ENCODE assay signal across 9 mouse cellular contexts in the genomic region with DNA sequence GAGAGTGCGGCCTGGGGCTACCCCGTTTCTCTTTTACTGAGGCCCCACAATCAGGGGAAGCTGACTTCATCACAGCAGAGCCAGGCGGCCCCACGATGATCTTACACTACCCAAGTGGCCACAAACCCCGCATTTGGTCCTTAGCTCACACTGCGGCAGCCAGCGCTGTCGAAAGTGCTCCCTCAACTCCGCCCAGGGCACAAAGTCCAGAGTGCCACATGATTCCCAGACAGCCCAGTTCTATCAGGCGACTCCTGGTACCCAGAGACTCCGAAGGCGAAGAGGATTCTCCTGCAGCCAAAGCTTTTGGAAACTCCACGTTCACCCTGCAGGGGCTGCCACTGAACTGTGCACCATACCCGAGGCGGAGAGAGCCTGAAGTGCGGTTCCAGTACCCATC. TPM values are rescaled to one million over a fixed set of nuclear protein-coding genes. Genes with fewer than 3 reads are reported as not detected.
A peak's percentile ranks its signal among the peaks of the same experiment; 100 is the strongest.
DNase-seq lines count a peak whose midpoint lies in the region; ATAC-seq lines count a peak whose summit lies in the region.
"Had no signal": no experiment of that assay in that cellular context is flagged by ENCODE, and none has a peak within 500 bp of the region (broad histone marks: within the 10 kb centered on the region; RNA-seq: fewer than 3 reads in every experiment).

No protein-coding gene starts in this region.

- no peaks in the 10 kb centered on the region for H3K9me3 ChIP-seq in embryonic facial prominence, embryonic 15.5 days (replicated peaks)
- no peaks in the 10 kb centered on the region for H3K9me3 ChIP-seq in kidney, embryonic 14.5 days (ENCODE audit: control insufficient read depth, low read length)
- H3K9me3 ChIP-seq in midbrain, embryonic 13.5 days: no peaks in the 10 kb centered on the region

- peaks cover 81% of the 10 kb centered on the region for H3K27me3 ChIP-seq in embryonic facial prominence, embryonic 15.5 days
- H3K27me3 ChIP-seq in kidney, embryonic 14.5 days (ENCODE audit: control insufficient read depth, insufficient read depth, low read length): peaks cover 78% of the 10 kb centered on the region
- peaks cover 69% of the 10 kb centered on the region for H3K27me3 ChIP-seq in midbrain, embryonic 13.5 days

- H3K4me1 ChIP-seq in embryonic facial prominence, embryonic 15.5 days: peaks cover 23% of the 10 kb centered on the region
- peaks cover 14% of the 10 kb centered on the region for H3K4me1 ChIP-seq in kidney, embryonic 14.5 days (ENCODE audit: control insufficient read depth, insufficient read depth, low read length)
- peaks cover 38% of the 10 kb centered on the region for H3K4me1 ChIP-seq in midbrain, embryonic 13.5 days (replicated peaks)

- WGBS in embryonic facial prominence, embryonic 15.5 days: 20% methylated on average over 16 of the region's 16 CpGs
- WGBS in kidney, embryonic 14.5 days: 8% methylated on average over 16 of the region's 16 CpGs
- 14% methylated on average over 16 of the region's 16 CpGs for WGBS in midbrain, embryonic 13.5 days

- no peak overlapping the region for H3K27ac ChIP-seq in embryonic facial prominence, embryonic 15.5 days (replicated peaks)
- H3K27ac ChIP-seq in kidney, embryonic 14.5 days (ENCODE audit: low read depth, low read length): no peak overlapping the region
- no peak overlapping the region for H3K27ac ChIP-seq in midbrain, embryonic 13.5 days

- no peaks in the 10 kb centered on the region for H3K36me3 ChIP-seq in embryonic facial prominence, embryonic 15.5 days
- H3K36me3 ChIP-seq in kidney, embryonic 14.5 days (ENCODE audit: control insufficient read depth, insufficient read depth, low read length): no peaks in the 10 kb centered on the region
- H3K36me3 ChIP-seq in midbrain, embryonic 13.5 days: no peaks in the 10 kb centered on the region

- no peak overlapping the region for H3K9ac ChIP-seq in embryonic facial prominence, embryonic 15.5 days
- no peak overlapping the region for H3K9ac ChIP-seq in kidney, embryonic 14.5 days (ENCODE audit: low read depth, low read length)
- H3K9ac ChIP-seq in midbrain, embryonic 13.5 days (replicated peaks): peak overlapping the region; percentile 32; the same call in 1 of the 2 replicates

- H3K4me2 ChIP-seq in embryonic facial prominence, embryonic 15.5 days (replicated peaks): 0 out of 2 replicates have a peak overlapping the region, but pooled peaks have one; percentile 6
- H3K4me2 ChIP-seq in kidney, embryonic 14.5 days (replicated peaks; ENCODE audit: low read depth, low read length): peak overlapping the region; percentile 29
- peak overlapping the region; percentile 44 for H3K4me2 ChIP-seq in midbrain, embryonic 13.5 days (replicated peaks)

- DNase-seq in embryo, embryonic 10.5 days (ENCODE audit: low spot score): peak; percentile 23
- DNase-seq in spleen, adult 18-20 months: no peak
- DNase-seq in c-Kit-positive CD71-positive TER-119-positive erythroid progenitor cells, embryonic 14.5 days (ENCODE audit: low spot score): no peak
- no peak for DNase-seq in T-cell, adult 2 months (ENCODE audit: low spot score)
- DNase-seq: thymus, postnatal 25 days had no signal

- ATAC-seq in embryonic facial prominence, embryonic 15.5 days (ENCODE audit: insufficient number of reproducible peaks, low FRiP score, low TSS enrichment, low read depth): no peak
- no peak for ATAC-seq in kidney, embryonic 14.5 days (ENCODE audit: low FRiP score, low TSS enrichment)
- ATAC-seq in midbrain, embryonic 13.5 days: no peak

- 0 out of 2 replicates have a peak overlapping the region, but pooled peaks have one; percentile 1 for H3K4me3 ChIP-seq in embryonic facial prominence, embryonic 15.5 days (replicated peaks)
- peak overlapping the region; percentile 16 for H3K4me3 ChIP-seq in kidney, embryonic 14.5 days (ENCODE audit: low read length)
- peak overlapping the region; percentile 25 for H3K4me3 ChIP-seq in midbrain, embryonic 13.5 days (replicated peaks)
- H3K4me3 ChIP-seq: erythroblast, embryonic 14.5 days had no signal

RNA-seq across cellular contexts. Expression of a gene that starts 4.3 kb away (rescaled TPM):
- polyA plus RNA-seq in embryonic facial prominence, embryonic 15.5 days (2015; fragmentation: Nextera tagmentation; extraction: Ambion mirVana): 0.48 and 0.56 TPM in 2 replicates
- not detected in 2 replicates for polyA plus RNA-seq in kidney, embryonic 14.5 days (2014; fragmentation: Nextera tagmentation; extraction: Ambion mirVana)
- polyA plus RNA-seq in midbrain, embryonic 13.5 days (2015; fragmentation: Nextera tagmentation; extraction: Ambion mirVana): 4.0 and 6.6 TPM in 2 replicates
- polyA plus RNA-seq: erythroblast, embryonic 14.5 days had no signal
